15 mouse cellular contexts compared by ENCODE assay signal in genomic region chr9:108574921-108575320, GRCm38 (mm10). TPM values are rescaled to one million over a fixed set of nuclear protein-coding genes. Genes with fewer than 3 reads are reported as not detected.
DNase-seq lines count a peak whose midpoint lies in the region; ATAC-seq and TF ChIP-seq lines count a peak whose summit lies in the region.
"Had no signal": no experiment of that assay in that cellular context is flagged by ENCODE, and none has a peak within 500 bp of the region (broad histone marks: within the 10 kb centered on the region; RNA-seq: fewer than 3 reads in every experiment).

No protein-coding gene starts in this region.

- no peak overlapping the region for H3K4me3 ChIP-seq in forebrain, embryonic 13.5 days
- no peak overlapping the region for H3K4me3 ChIP-seq in forebrain, postnatal 0 days (ENCODE audit: low read depth, low read length)
- no peak overlapping the region for H3K4me3 ChIP-seq in hindbrain, embryonic 16.5 days (ENCODE audit: low read length)
- H3K4me3 ChIP-seq in neural tube, embryonic 14.5 days (ENCODE audit: low read depth, low read length) = no peak overlapping the region
- H3K4me3 ChIP-seq: intestine, embryonic 15.5 days; limb, embryonic 12.5 days had no signal

- no peak overlapping the region for H3K9ac ChIP-seq in forebrain, embryonic 13.5 days
- no peak overlapping the region for H3K9ac ChIP-seq in forebrain, postnatal 0 days
- peak overlapping the region; percentile 18; the same call in 1 of the 2 replicates for H3K9ac ChIP-seq in hindbrain, embryonic 16.5 days (ENCODE audit: low read depth, low read length)
- no peak overlapping the region for H3K9ac ChIP-seq in neural tube, embryonic 14.5 days (replicated peaks; ENCODE audit: low read depth, low read length)
- H3K9ac ChIP-seq: intestine, embryonic 15.5 days; liver, postnatal 0 days had no signal

- 90% methylated on average over 12 of the region's 12 CpGs for WGBS in forebrain, embryonic 13.5 days
- WGBS in forebrain, postnatal 0 days = 89% methylated on average over 12 of the region's 12 CpGs
- WGBS in hindbrain, embryonic 16.5 days = 78% methylated on average over 12 of the region's 12 CpGs
- WGBS in neural tube, embryonic 14.5 days = 82% methylated on average over 12 of the region's 12 CpGs

- no peaks in the 10 kb centered on the region for H3K9me3 ChIP-seq in forebrain, embryonic 13.5 days (replicated peaks)
- H3K9me3 ChIP-seq in forebrain, postnatal 0 days (ENCODE audit: low read length) = no peaks in the 10 kb centered on the region
- H3K9me3 ChIP-seq in hindbrain, embryonic 16.5 days (ENCODE audit: control insufficient read depth, low read length) = no peaks in the 10 kb centered on the region
- H3K9me3 ChIP-seq in neural tube, embryonic 14.5 days (ENCODE audit: control insufficient read depth, low read length) = no peaks in the 10 kb centered on the region
- H3K9me3 ChIP-seq: intestine, embryonic 15.5 days; limb, embryonic 12.5 days had no signal

- peaks cover 67% of the 10 kb centered on the region for H3K4me1 ChIP-seq in forebrain, embryonic 13.5 days
- H3K4me1 ChIP-seq in forebrain, postnatal 0 days (ENCODE audit: insufficient read depth) = peaks cover 21% of the 10 kb centered on the region
- peaks cover 61% of the 10 kb centered on the region for H3K4me1 ChIP-seq in hindbrain, embryonic 16.5 days (ENCODE audit: control insufficient read depth, insufficient read depth, low read depth, low read length)
- peaks cover 53% of the 10 kb centered on the region for H3K4me1 ChIP-seq in neural tube, embryonic 14.5 days (ENCODE audit: control insufficient read depth, insufficient read depth, low read length)

- DNase-seq in forebrain, postnatal 0 days = no peak
- DNase-seq in layer of hippocampus, postnatal 10 days (ENCODE audit: low spot score in 2 of 2) = peak; percentile 11 to 18
- no peak for DNase-seq in layer of hippocampus, adult 18-20 months (ENCODE audit: low spot score in 2 of 2)
- DNase-seq in left cerebral cortex, postnatal 14 days (ENCODE audit: low spot score in 2 of 2) = no peak
- no peak for DNase-seq in spleen, adult 18-20 months
- DNase-seq: adrenal gland, adult 2 months; liver, postnatal 0 days; lung, postnatal 4 days; thymus, postnatal 25 days had no signal

- no peak for ATAC-seq in forebrain, embryonic 13.5 days
- ATAC-seq in forebrain, postnatal 0 days = no peak
- ATAC-seq in hindbrain, embryonic 16.5 days = no peak
- ATAC-seq in neural tube, embryonic 14.5 days (ENCODE audit: low read depth) = no peak
- ATAC-seq: intestine, embryonic 15.5 days; liver, postnatal 0 days had no signal

- peak overlapping the region; percentile 8; the same call in 1 of the 2 replicates for H3K4me2 ChIP-seq in forebrain, embryonic 13.5 days
- no peak overlapping the region for H3K4me2 ChIP-seq in forebrain, postnatal 0 days (ENCODE audit: low read depth)
- peak overlapping the region; percentile 12; the same call in 1 of the 2 replicates for H3K4me2 ChIP-seq in hindbrain, embryonic 16.5 days (ENCODE audit: low read length)
- peak overlapping the region; percentile 23; the same call in 1 of the 2 replicates for H3K4me2 ChIP-seq in neural tube, embryonic 14.5 days (ENCODE audit: low read depth, low read length)
- H3K4me2 ChIP-seq: intestine, embryonic 15.5 days had no signal

- peaks cover 59% of the 10 kb centered on the region for H3K36me3 ChIP-seq in forebrain, embryonic 13.5 days (ENCODE audit: poor library complexity, severe bottlenecking)
- H3K36me3 ChIP-seq in forebrain, postnatal 0 days (ENCODE audit: insufficient read depth) = peaks cover 36% of the 10 kb centered on the region
- H3K36me3 ChIP-seq in hindbrain, embryonic 16.5 days (ENCODE audit: control insufficient read depth, insufficient read depth, low read length) = peaks cover 41% of the 10 kb centered on the region
- peaks cover 45% of the 10 kb centered on the region for H3K36me3 ChIP-seq in neural tube, embryonic 14.5 days (ENCODE audit: control insufficient read depth, insufficient read depth, low read length)

- no peak for TF ChIP-seq CTCF in forebrain, postnatal 0 days (IDR thresholded peaks at IDR 0.05; ENCODE audit: low read depth)

- H3K27me3 ChIP-seq in forebrain, embryonic 13.5 days = no peaks in the 10 kb centered on the region
- H3K27me3 ChIP-seq in forebrain, postnatal 0 days (ENCODE audit: insufficient read depth, low read length) = no peaks in the 10 kb centered on the region
- no peaks in the 10 kb centered on the region for H3K27me3 ChIP-seq in hindbrain, embryonic 16.5 days (replicated peaks; ENCODE audit: control insufficient read depth, insufficient read depth, low read length)
- no peaks in the 10 kb centered on the region for H3K27me3 ChIP-seq in neural tube, embryonic 14.5 days (ENCODE audit: control insufficient read depth, insufficient read depth, low read length)
- H3K27me3 ChIP-seq: intestine, embryonic 15.5 days; limb, embryonic 12.5 days had no signal

- no peak overlapping the region for H3K27ac ChIP-seq in forebrain, embryonic 13.5 days
- no peak overlapping the region for H3K27ac ChIP-seq in forebrain, postnatal 0 days (ENCODE audit: low read depth, low read length)
- H3K27ac ChIP-seq in hindbrain, embryonic 16.5 days (ENCODE audit: low read depth, low read length) = no peak overlapping the region
- no peak overlapping the region for H3K27ac ChIP-seq in neural tube, embryonic 14.5 days (ENCODE audit: low read depth, low read length)
- H3K27ac ChIP-seq: intestine, embryonic 15.5 days; kidney, postnatal 0 days; limb, embryonic 12.5 days had no signal

- intact Hi-C loops in left cerebral cortex, postnatal 14 days (cut with DNase I) = no loop called here

RNA-seq across cellular contexts. Expression of gene Wdr6, which starts 3.6 kb away (rescaled TPM):
- 203 and 256 TPM in 2 replicates for polyA plus RNA-seq in forebrain, embryonic 13.5 days (2015; fragmentation: Nextera tagmentation; extraction: Ambion mirVana)
- 353 and 511 TPM in 2 replicates for total RNA-seq in forebrain, postnatal 0 days (2014; rRNA removed)
- 206 and 283 TPM in 2 replicates for polyA plus RNA-seq in forebrain, postnatal 0 days (2015; fragmentation: Nextera tagmentation; extraction: Ambion mirVana)
- 100 to 1,000 TPM; 239 to 247 TPM for total RNA-seq in layer of hippocampus, postnatal 10 days (2021)
- 100 to 1,000 TPM; 112 to 123 TPM for total RNA-seq in layer of hippocampus, adult 18-20 months (2021)
- 326 and 352 TPM in 2 replicates for polyA plus RNA-seq in hindbrain, embryonic 16.5 days (2015; fragmentation: Nextera tagmentation; extraction: Ambion mirVana)
- polyA plus RNA-seq in neural tube, embryonic 14.5 days (2014; fragmentation: Nextera tagmentation; extraction: Ambion mirVana) = 206 and 229 TPM in 2 replicates
- 100 to 1,000 TPM; 184 to 202 TPM for total RNA-seq in left cerebral cortex, postnatal 14 days (2021)

RNA-seq across cellular contexts. Expression of gene Dalrd3, which starts 5.2 kb away (rescaled TPM):
- polyA plus RNA-seq in forebrain, embryonic 13.5 days (2015; fragmentation: Nextera tagmentation; extraction: Ambion mirVana) = 230 and 246 TPM in 2 replicates
- 99.6 and 115 TPM in 2 replicates for total RNA-seq in forebrain, postnatal 0 days (2014; rRNA removed)
- 221 and 261 TPM in 2 replicates for polyA plus RNA-seq in forebrain, postnatal 0 days (2015; fragmentation: Nextera tagmentation; extraction: Ambion mirVana)
- total RNA-seq in layer of hippocampus, postnatal 10 days (2021) = 10 to 100 TPM; 74.3 to 83.8 TPM
- total RNA-seq in layer of hippocampus, adult 18-20 months (2021) = 100 to 1,000 TPM in 1 of 2 experiments, 10 to 100 TPM in 1; 95.0 to 105 TPM
- 328 and 331 TPM in 2 replicates for polyA plus RNA-seq in hindbrain, embryonic 16.5 days (2015; fragmentation: Nextera tagmentation; extraction: Ambion mirVana)
- polyA plus RNA-seq in neural tube, embryonic 14.5 days (2014; fragmentation: Nextera tagmentation; extraction: Ambion mirVana) = 257 and 258 TPM in 2 replicates
- 10 to 100 TPM; 76.6 to 77.8 TPM for total RNA-seq in left cerebral cortex, postnatal 14 days (2021)

RNA-seq across cellular contexts. Expression of gene Ndufaf3, which starts 7.7 kb away (rescaled TPM):
- 64.8 and 70.4 TPM in 2 replicates for polyA plus RNA-seq in forebrain, embryonic 13.5 days (2015; fragmentation: Nextera tagmentation; extraction: Ambion mirVana)
- total RNA-seq in forebrain, postnatal 0 days (2014; rRNA removed) = 70.7 and 71.3 TPM in 2 replicates
- polyA plus RNA-seq in forebrain, postnatal 0 days (2015; fragmentation: Nextera tagmentation; extraction: Ambion mirVana) = 104 and 108 TPM in 2 replicates
- total RNA-seq in layer of hippocampus, postnatal 10 days (2021) = 10 to 100 TPM; 59.6 to 63.4 TPM
- 10 to 100 TPM; 73.5 to 75.0 TPM for total RNA-seq in layer of hippocampus, adult 18-20 months (2021)
- polyA plus RNA-seq in hindbrain, embryonic 16.5 days (2015; fragmentation: Nextera tagmentation; extraction: Ambion mirVana) = 71.8 and 78.2 TPM in 2 replicates
- polyA plus RNA-seq in neural tube, embryonic 14.5 days (2014; fragmentation: Nextera tagmentation; extraction: Ambion mirVana) = 81.7 and 96.8 TPM in 2 replicates
- 10 to 100 TPM; 65.9 to 66.5 TPM for total RNA-seq in left cerebral cortex, postnatal 14 days (2021)

RNA-seq across cellular contexts. Expression of gene Impdh2, which starts 14.8 kb away (rescaled TPM):
- polyA plus RNA-seq in forebrain, embryonic 13.5 days (2015; fragmentation: Nextera tagmentation; extraction: Ambion mirVana) = 135 and 143 TPM in 2 replicates
- 115 and 129 TPM in 2 replicates for total RNA-seq in forebrain, postnatal 0 days (2014; rRNA removed)
- 102 and 106 TPM in 2 replicates for polyA plus RNA-seq in forebrain, postnatal 0 days (2015; fragmentation: Nextera tagmentation; extraction: Ambion mirVana)
- 10 to 100 TPM; 78.2 to 83.9 TPM for total RNA-seq in layer of hippocampus, postnatal 10 days (2021)
- total RNA-seq in layer of hippocampus, adult 18-20 months (2021) = 10 to 100 TPM; 56.6 to 64.5 TPM
- polyA plus RNA-seq in hindbrain, embryonic 16.5 days (2015; fragmentation: Nextera tagmentation; extraction: Ambion mirVana) = 101 and 110 TPM in 2 replicates
- 105 and 119 TPM in 2 replicates for polyA plus RNA-seq in neural tube, embryonic 14.5 days (2014; fragmentation: Nextera tagmentation; extraction: Ambion mirVana)
- 10 to 100 TPM; 57.6 to 60.5 TPM for total RNA-seq in left cerebral cortex, postnatal 14 days (2021)

RNA-seq across cellular contexts. Expression of gene P4htm, which starts 22.5 kb away (rescaled TPM):
- 16.6 and 18.7 TPM in 2 replicates for polyA plus RNA-seq in forebrain, embryonic 13.5 days (2015; fragmentation: Nextera tagmentation; extraction: Ambion mirVana)
- 29.2 and 39.3 TPM in 2 replicates for total RNA-seq in forebrain, postnatal 0 days (2014; rRNA removed)
- polyA plus RNA-seq in forebrain, postnatal 0 days (2015; fragmentation: Nextera tagmentation; extraction: Ambion mirVana) = 35.4 and 39.9 TPM in 2 replicates
- 10 to 100 TPM; 48.7 to 49.0 TPM for total RNA-seq in layer of hippocampus, postnatal 10 days (2021)
- total RNA-seq in layer of hippocampus, adult 18-20 months (2021) = 100 to 1,000 TPM; 101 to 102 TPM
- polyA plus RNA-seq in hindbrain, embryonic 16.5 days (2015; fragmentation: Nextera tagmentation; extraction: Ambion mirVana) = 40.1 and 40.2 TPM in 2 replicates
- 31.0 and 37.3 TPM in 2 replicates for polyA plus RNA-seq in neural tube, embryonic 14.5 days (2014; fragmentation: Nextera tagmentation; extraction: Ambion mirVana)
- 10 to 100 TPM; 60.3 to 61.6 TPM for total RNA-seq in left cerebral cortex, postnatal 14 days (2021)

Comparison
In these comparisons a context has a peak if more than half of its experiments do, and no peak if none do; other contexts are left out.
1. DNase-seq: peak in layer of hippocampus, postnatal 10 days (2 of 2); none in forebrain, postnatal 0 days (single experiment), layer of hippocampus, adult 18-20 months (0 of 2), left cerebral cortex, postnatal 14 days (0 of 2) and spleen, adult 18-20 months (0 of 2).